Mouse (Mus musculus) heart, embryonic 12.5 days (tissue): ENCODE results near the gene Dgkg. TPM values are rescaled to one million over a fixed set of nuclear protein-coding genes. Genes with fewer than 3 reads are reported as not detected.

Experiments
- ATAC-seq: fragments of 200-750 bp; cut with Nextera tagmentation; 2 replicates; pipeline ENCODE4 v1.8.0; 2017; ENCODE audit warnings: moderate TSS enrichment, moderate library complexity; ENCODE audit not compliant: insufficient number of reproducible peaks, low FRiP score
- H3K27ac ChIP-seq: fragments of 300-500 bp; sonication (generic); 2 replicates; pipeline ENCODE4 v1.5.1; 2016; ENCODE audit warnings: mild to moderate bottlenecking, moderate library complexity; ENCODE audit not compliant: poor library complexity, severe bottlenecking
- H3K27me3 ChIP-seq: fragments of 300-500 bp; sonication (generic); replicated peaks from 2 replicates; pipeline ENCODE4 v1.6.1; 2016; ENCODE audit warnings: mild to moderate bottlenecking, moderate library complexity
- H3K36me3 ChIP-seq: fragments of 300-500 bp; sonication (generic); 2 replicates; pipeline ENCODE4 v1.6.1; 2016; ENCODE audit warnings: mild to moderate bottlenecking, moderate library complexity
- H3K4me1 ChIP-seq: fragments of 300-500 bp; sonication (generic); replicated peaks from 2 replicates; pipeline ENCODE4 v1.6.1; 2016; ENCODE audit warnings: mild to moderate bottlenecking
- H3K4me2 ChIP-seq: fragments of 300-500 bp; sonication (generic); 2 replicates; pipeline ENCODE4 v1.6.1; 2016; ENCODE audit warnings: mild to moderate bottlenecking, moderate library complexity
- H3K4me3 ChIP-seq: fragments of 300-500 bp; sonication (generic); 2 replicates; pipeline ENCODE4 v1.5.1; 2016; ENCODE audit warnings: mild to moderate bottlenecking
- H3K9ac ChIP-seq: fragments of 300-500 bp; sonication (generic); 2 replicates; pipeline ENCODE4 v1.6.1; 2016; ENCODE audit warnings: mild to moderate bottlenecking, moderate library complexity
- H3K9me3 ChIP-seq: fragments of 300-500 bp; sonication (generic); replicated peaks from 2 replicates; pipeline ENCODE4 v1.6.1; 2016; ENCODE audit warnings: mild to moderate bottlenecking, moderate library complexity
- WGBS: fragments of 180-500 bp; shearing (Covaris S2); methylation state at CpG from one replicate; pipeline ENCODE4 v1.1.7; 2016; 5-methylcytosine and 5-hydroxymethylcytosine counted together
- polyA plus RNA-seq: library from polyadenylated mRNA; unstranded; fragments of >200 nt; fragmentation: Nextera tagmentation; extraction: Ambion mirVana; gene quantifications from 2 replicates; pipeline ENCODE4 v1.2.1, GENCODE M21; 2016

The Dgkg gene
- polyA plus RNA-seq, 1 experiment from 2014 or later: 0.47 TPM

GRCm38 (mm10) chr16:22564907-22565272, 92.1 kb downstream of the Dgkg start:
- WGBS: 50% methylated on average over 3 of the region's 3 CpGs
- Histone ChIP-seq H3K9me3 (no peaks in the 10 kb centered on the region), H3K9ac (no peak overlapping the region), H3K36me3 (no peaks in the 10 kb centered on the region), H3K4me3 (no peak overlapping the region), H3K27ac (peak overlapping the region; percentile 14; the same call in 1 of the 2 replicates), H3K4me2 (peak overlapping the region; percentile 54; the same call in 1 of the 2 replicates), H3K27me3 (no peaks in the 10 kb centered on the region), H3K4me1 (peaks cover 5% of the 10 kb centered on the region; the same call in 1 of the 2 replicates)
- ATAC-seq: no peak

DNA sequence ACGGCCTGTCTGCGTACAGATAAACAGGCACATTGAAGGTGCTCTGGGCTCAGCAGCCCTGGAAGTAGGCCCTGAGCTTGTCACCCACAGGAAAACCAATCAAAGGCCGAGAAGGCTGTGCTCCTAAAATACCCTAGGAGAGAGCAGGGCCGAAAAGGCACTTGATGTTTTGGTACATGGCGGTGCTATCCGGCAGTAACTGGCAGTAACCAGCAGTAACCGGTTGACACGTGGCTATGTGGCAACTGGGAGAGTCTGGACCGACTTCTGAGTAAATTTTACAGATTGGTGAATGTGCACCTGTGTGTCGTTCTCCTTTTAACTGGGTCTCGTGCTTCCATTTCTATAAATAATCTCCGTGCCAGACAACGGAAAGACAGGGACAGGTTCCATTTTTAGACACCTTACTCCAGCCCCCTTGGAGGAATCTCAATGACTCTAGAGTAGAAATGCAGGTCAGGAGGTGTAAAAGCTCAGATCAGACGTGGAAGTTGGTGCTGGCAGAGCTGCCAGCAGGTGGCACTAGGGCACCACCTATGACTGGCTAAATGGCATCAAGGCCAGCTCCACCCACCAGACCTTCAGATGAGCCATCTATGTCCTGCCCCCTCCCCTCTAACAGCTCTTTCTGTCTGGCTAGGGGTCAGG, 92.6 kb downstream of the Dgkg start:
- peak; percentile 63 for ATAC-seq
- WGBS: 29% methylated on average over 14 of the region's 14 CpGs
- no peaks in the 10 kb centered on the region for H3K9me3 ChIP-seq
- H3K27ac ChIP-seq: peak overlapping the region; percentile 80
- H3K36me3 ChIP-seq: no peaks in the 10 kb centered on the region
- H3K9ac ChIP-seq: 0 out of 2 replicates have a peak overlapping the region, but pooled peaks have one; percentile 14
- no peak overlapping the region for H3K4me3 ChIP-seq
- H3K4me2 ChIP-seq: peak overlapping the region; percentile 54
- no peaks in the 10 kb centered on the region for H3K27me3 ChIP-seq
- peaks cover 5% of the 10 kb centered on the region; the same call in 1 of the 2 replicates for H3K4me1 ChIP-seq

GRCm38 (mm10) chr16:22563594-22563993, 93.4 kb downstream of the Dgkg start:
- H3K4me3 ChIP-seq: no peak overlapping the region
- no peaks in the 10 kb centered on the region for H3K36me3 ChIP-seq
- ATAC-seq: no peak
- no peak overlapping the region for H3K9ac ChIP-seq
- H3K9me3 ChIP-seq: no peaks in the 10 kb centered on the region
- H3K27me3 ChIP-seq: no peaks in the 10 kb centered on the region
- no peak overlapping the region for H3K4me2 ChIP-seq
- peaks cover 8% of the 10 kb centered on the region for H3K4me1 ChIP-seq
- H3K27ac ChIP-seq: no peak overlapping the region

DNA sequence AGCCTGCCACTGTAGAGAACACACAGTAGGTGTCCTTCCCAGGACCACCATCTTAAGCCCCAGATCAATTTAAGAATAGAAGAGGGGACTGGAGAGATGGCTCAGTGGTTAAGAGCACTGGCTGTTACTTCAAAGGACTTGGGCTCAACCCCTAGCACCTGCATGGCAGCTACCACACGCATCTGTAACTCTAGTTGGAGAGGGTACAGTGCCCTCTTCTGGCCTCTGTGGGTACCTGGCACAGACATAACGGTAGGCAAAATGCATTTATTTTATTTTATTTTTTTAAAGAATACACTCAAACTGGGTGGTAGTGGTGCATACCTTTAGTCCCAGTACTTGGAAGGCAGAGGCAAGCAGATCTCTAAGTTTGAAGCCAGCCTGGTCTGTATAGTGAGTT, 102.0 kb downstream of the Dgkg start:
- no peaks in the 10 kb centered on the region for H3K9me3 ChIP-seq
- 30% methylated on average over 2 of the region's 2 CpGs for WGBS
- no peak for ATAC-seq
- H3K27ac ChIP-seq: no peak overlapping the region
- no peak overlapping the region for H3K4me3 ChIP-seq
- no peak overlapping the region for H3K9ac ChIP-seq
- no peaks in the 10 kb centered on the region for H3K27me3 ChIP-seq
- H3K4me2 ChIP-seq: no peak overlapping the region
- peaks cover 39% of the 10 kb centered on the region for H3K4me1 ChIP-seq
- H3K36me3 ChIP-seq: no peaks in the 10 kb centered on the region

- 25% methylated on average over 9 of the region's 9 CpGs for WGBS
These were observed 104.7 kb downstream of the Dgkg start for GRCm38 (mm10) chr16:22552351-22552750.

DNA sequence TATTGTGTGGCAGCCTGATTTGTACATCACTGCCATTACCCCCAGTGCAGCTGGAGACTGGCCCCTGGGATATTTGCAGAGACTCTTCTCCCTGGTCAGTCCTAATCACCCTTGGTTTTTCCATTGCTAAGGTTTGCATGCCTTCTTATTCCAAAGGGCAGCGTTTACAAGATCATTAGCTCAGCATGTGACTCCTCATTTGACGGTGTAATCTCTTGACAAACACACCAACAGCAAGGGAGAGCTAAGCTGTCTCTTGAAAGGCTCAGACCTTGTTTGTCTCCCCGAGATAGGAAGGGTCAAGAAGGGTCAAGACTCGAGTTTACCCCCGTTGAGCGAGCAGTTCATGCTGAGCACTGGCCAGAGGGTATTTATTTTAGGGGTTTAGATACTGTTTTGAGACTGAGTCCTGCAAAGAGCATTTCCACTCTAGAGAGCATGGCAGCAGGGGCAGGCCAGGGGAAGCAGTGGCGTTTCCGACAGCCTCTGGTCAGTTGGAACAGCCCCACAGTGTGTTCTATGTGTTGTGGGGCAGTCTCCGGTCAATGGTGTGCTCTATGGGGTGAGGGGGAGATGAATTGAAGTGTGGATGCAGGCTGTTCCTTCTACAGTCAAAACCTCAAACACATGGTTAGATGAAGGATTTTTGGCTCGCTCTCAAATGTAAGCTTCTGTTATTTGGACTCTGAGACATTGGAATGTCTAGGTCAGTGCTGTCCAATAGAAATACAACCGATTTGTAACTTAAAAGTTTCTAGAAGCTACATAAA, 105.6 kb downstream of the Dgkg start:
- Histone ChIP-seq H3K4me1 (peaks cover 56% of the 10 kb centered on the region), H3K4me2 (no peak overlapping the region), H3K27me3 (no peaks in the 10 kb centered on the region), H3K27ac (peak overlapping the region; percentile 60; the same call in 1 of the 2 replicates), H3K9ac (no peak overlapping the region), H3K4me3 (no peak overlapping the region), H3K36me3 (no peaks in the 10 kb centered on the region), H3K9me3 (no peaks in the 10 kb centered on the region)
- no peak for ATAC-seq
- WGBS: 21% methylated on average over 11 of the region's 11 CpGs

More at GRCm38 (mm10) chr16:22552351-22552750, 104.7 kb downstream of the Dgkg start:
- Histone ChIP-seq H3K4me1 (peaks cover 56% of the 10 kb centered on the region), H3K27ac (no peak overlapping the region), H3K36me3 (no peaks in the 10 kb centered on the region), H3K27me3 (no peaks in the 10 kb centered on the region), H3K9ac (no peak overlapping the region), H3K4me3 (no peak overlapping the region), H3K4me2 (no peak overlapping the region), H3K9me3 (no peaks in the 10 kb centered on the region)
- ATAC-seq: no peak

DNA sequence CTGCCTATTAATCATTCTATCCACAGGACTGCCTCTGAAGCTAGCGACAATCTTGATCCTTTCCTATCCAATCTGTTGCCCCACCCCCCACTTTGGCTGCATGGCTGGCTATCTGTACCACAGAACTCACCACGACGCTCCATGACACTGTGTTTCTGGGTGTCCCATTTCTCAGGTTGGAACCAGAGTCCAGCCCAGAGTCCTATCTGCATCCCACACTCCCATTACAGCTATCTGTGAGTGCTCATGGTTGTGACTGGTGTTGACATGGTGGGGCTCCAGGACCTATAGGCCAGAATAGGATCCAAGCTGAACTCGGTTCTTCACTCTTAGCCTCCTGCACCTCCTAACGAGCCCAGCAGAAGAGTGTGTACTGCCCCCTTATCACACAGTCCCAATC, 107.7 kb downstream of the Dgkg start:
- H3K4me1 ChIP-seq: peaks cover 71% of the 10 kb centered on the region

DNA sequence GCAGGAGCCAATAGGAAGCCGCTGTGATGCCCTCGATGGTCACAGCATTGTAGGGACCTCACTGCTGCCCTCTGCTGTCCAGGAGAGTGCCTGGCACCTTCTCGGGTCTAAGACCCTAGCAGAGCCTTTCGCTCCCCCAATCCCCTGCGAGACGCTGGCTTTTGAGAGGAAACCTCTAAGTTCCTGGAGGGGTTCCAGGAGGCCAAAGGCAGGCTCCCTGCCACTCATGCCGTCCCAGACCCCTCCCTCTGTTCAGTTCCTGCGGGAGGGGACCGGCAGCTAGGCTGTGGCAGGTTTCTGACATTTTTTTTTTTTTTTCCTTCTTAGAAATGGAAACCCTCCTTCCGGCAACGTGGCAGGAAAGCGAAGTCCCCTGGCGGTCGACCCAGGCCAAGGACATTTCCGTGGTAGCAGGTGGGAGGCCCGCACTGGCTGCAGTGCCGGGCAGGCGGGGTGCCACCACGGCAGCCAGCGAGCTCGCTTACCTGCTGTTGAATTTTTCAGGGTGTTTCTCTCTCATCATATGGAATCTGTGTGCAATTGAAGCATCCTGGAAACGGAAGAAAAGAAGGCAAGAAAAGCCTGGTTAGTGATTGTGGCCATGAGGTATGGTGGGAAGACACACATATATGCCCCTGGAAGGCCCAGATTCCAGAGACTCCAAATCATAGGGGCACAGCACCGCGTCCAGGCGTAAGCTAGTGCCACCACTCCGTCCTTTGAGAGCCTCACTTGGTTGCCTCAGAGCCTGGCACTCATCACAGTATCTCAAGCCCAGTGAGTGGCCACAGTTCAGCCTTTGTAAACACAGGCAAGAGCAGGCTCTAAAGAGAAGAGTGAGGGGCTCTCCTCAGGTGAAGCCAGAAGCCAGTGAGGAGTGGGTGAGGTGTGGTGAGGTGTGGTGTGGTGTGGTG, 108.6 kb downstream of the Dgkg start:
- peak; percentile 65 for ATAC-seq
- 5% methylated on average over 26 of the region's 26 CpGs for WGBS
- Histone ChIP-seq H3K9ac (peak overlapping the region; percentile 67), H3K4me3 (peak overlapping the region; percentile 52), H3K27ac (peak overlapping the region; percentile 82), H3K27me3 (no peaks in the 10 kb centered on the region), H3K4me1 (peaks cover 66% of the 10 kb centered on the region), H3K36me3 (no peaks in the 10 kb centered on the region), H3K9me3 (no peaks in the 10 kb centered on the region), H3K4me2 (peak overlapping the region; percentile 73)

More for the DNA sequence above, 107.7 kb downstream of the Dgkg start:
- Histone ChIP-seq H3K9me3 (no peaks in the 10 kb centered on the region), H3K27ac (no peak overlapping the region), H3K9ac (no peak overlapping the region), H3K4me3 (peak overlapping the region; percentile 52), H3K36me3 (no peaks in the 10 kb centered on the region), H3K27me3 (no peaks in the 10 kb centered on the region), H3K4me2 (peak overlapping the region; percentile 73)
- no peak for ATAC-seq
- WGBS: 50% methylated on average over 5 of the region's 5 CpGs

DNA sequence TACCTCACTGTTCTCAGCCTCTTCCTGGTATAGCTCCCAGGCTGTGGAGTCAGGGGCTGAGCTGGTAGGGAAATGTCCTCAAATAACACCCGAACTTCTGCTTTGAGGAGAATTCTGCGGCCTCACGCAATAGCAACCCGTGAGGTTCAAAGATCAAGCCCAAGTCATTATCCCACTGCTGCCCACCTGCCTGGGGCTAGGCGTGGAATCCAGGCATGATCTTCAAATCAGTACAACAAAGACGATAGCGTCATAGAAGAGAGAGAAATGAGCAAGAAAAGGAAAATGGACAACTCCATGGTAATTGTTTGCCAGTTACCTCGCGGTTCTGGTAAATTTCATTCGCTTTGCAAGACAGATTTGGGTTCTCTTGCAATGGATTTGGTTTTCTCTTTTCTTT, 109.3 kb downstream of the Dgkg start:
- Histone ChIP-seq H3K27me3 (no peaks in the 10 kb centered on the region), H3K4me3 (peak overlapping the region; percentile 52), H3K4me2 (peak overlapping the region; percentile 73), H3K9ac (peak overlapping the region; percentile 67; the same call in 1 of the 2 replicates), H3K4me1 (peaks cover 65% of the 10 kb centered on the region), H3K9me3 (no peaks in the 10 kb centered on the region), H3K27ac (peak overlapping the region; percentile 82; the same call in 1 of the 2 replicates), H3K36me3 (no peaks in the 10 kb centered on the region)
- no peak for ATAC-seq
- WGBS: 58% methylated on average over 10 of the region's 10 CpGs

- Histone ChIP-seq H3K4me3 (no peak overlapping the region), H3K9ac (no peak overlapping the region), H3K36me3 (no peaks in the 10 kb centered on the region), H3K27ac (no peak overlapping the region), H3K4me2 (no peak overlapping the region), H3K4me1 (peaks cover 62% of the 10 kb centered on the region), H3K9me3 (no peaks in the 10 kb centered on the region), H3K27me3 (no peaks in the 10 kb centered on the region)
- no peak for ATAC-seq
- 70% methylated on average over 8 of the region's 8 CpGs for WGBS
These were observed 111.2 kb downstream of the Dgkg start for GRCm38 (mm10) chr16:22545799-22546198.
